Mouse (Mus musculus): ENCODE results near the gene Agbl3. TPM values are rescaled to one million over a fixed set of nuclear protein-coding genes. Genes with fewer than 3 reads are reported as not detected.

Agbl3 gene
- polyA plus RNA-seq, 1 experiment from 2014 or later = 6.3 TPM

GRCm38 (mm10) chr6:34866786-34867185, 86.6 kb downstream of the Agbl3 start:
- Histone ChIP-seq H3K27me3 (replicated peaks; ENCODE audit: control insufficient read depth, insufficient read depth, low read length) (no peaks in the 10 kb centered on the region), H3K4me3 (ENCODE audit: low read depth, low read length) (no peak overlapping the region), H3K9ac (ENCODE audit: low read depth, low read length) (no peak overlapping the region), H3K4me2 (ENCODE audit: low read depth, low read length) (no peak overlapping the region), H3K4me1 (ENCODE audit: control insufficient read depth, insufficient read depth, low read length) (peaks cover 23% of the 10 kb centered on the region), H3K27ac (replicated peaks; ENCODE audit: low read depth, low read length) (peak overlapping the region; percentile 29; the same call in 1 of the 2 replicates), H3K36me3 (ENCODE audit: control insufficient read depth, insufficient read depth, low read length) (no peaks in the 10 kb centered on the region), H3K9me3 (ENCODE audit: control insufficient read depth, low read length) (no peaks in the 10 kb centered on the region)
- DNase-seq (ENCODE audit: low spot score) (no peak), ATAC-seq (ENCODE audit: low read depth) (no peak)
- 43% methylated on average over 8 of the region's 8 CpGs for WGBS

- ATAC-seq (ENCODE audit: low read depth) (no peak), DNase-seq (ENCODE audit: low spot score) (no peak)
- Histone ChIP-seq H3K4me2 (ENCODE audit: low read depth, low read length) (no peak overlapping the region), H3K36me3 (ENCODE audit: control insufficient read depth, insufficient read depth, low read length) (no peaks in the 10 kb centered on the region), H3K9me3 (ENCODE audit: control insufficient read depth, low read length) (no peaks in the 10 kb centered on the region), H3K27ac (replicated peaks; ENCODE audit: low read depth, low read length) (peak overlapping the region; percentile 29; the same call in 1 of the 2 replicates), H3K4me3 (ENCODE audit: low read depth, low read length) (no peak overlapping the region), H3K27me3 (replicated peaks; ENCODE audit: control insufficient read depth, insufficient read depth, low read length) (no peaks in the 10 kb centered on the region), H3K9ac (ENCODE audit: low read depth, low read length) (no peak overlapping the region), H3K4me1 (ENCODE audit: control insufficient read depth, insufficient read depth, low read length) (peaks cover 23% of the 10 kb centered on the region)
- 68% methylated on average over 16 of the region's 16 CpGs for WGBS
Measured at GRCm38 (mm10) chr6:34867301-34867994, 87.2 kb downstream of the Agbl3 start.

- Histone ChIP-seq H3K4me2 (ENCODE audit: low read depth, low read length) (no peak overlapping the region), H3K27me3 (replicated peaks; ENCODE audit: control insufficient read depth, insufficient read depth, low read length) (no peaks in the 10 kb centered on the region), H3K4me3 (ENCODE audit: low read depth, low read length) (no peak overlapping the region), H3K9ac (ENCODE audit: low read depth, low read length) (no peak overlapping the region), H3K27ac (replicated peaks; ENCODE audit: low read depth, low read length) (no peak overlapping the region), H3K4me1 (ENCODE audit: control insufficient read depth, insufficient read depth, low read length) (peaks cover 23% of the 10 kb centered on the region), H3K36me3 (ENCODE audit: control insufficient read depth, insufficient read depth, low read length) (no peaks in the 10 kb centered on the region), H3K9me3 (ENCODE audit: control insufficient read depth, low read length) (no peaks in the 10 kb centered on the region)
- DNase-seq (ENCODE audit: low spot score) (no peak), ATAC-seq (ENCODE audit: low read depth) (no peak)
- 70% methylated on average over 8 of the region's 10 CpGs for WGBS
Measured at GRCm38 (mm10) chr6:34867995-34868350, 87.7 kb downstream of the Agbl3 start.

- no peak overlapping the region for H3K4me3 ChIP-seq (ENCODE audit: low read depth, low read length)
- no peak overlapping the region for H3K4me2 ChIP-seq (ENCODE audit: low read depth, low read length)
- no peaks in the 10 kb centered on the region for H3K9me3 ChIP-seq (ENCODE audit: control insufficient read depth, low read length)
- H3K27me3 ChIP-seq (replicated peaks; ENCODE audit: control insufficient read depth, insufficient read depth, low read length) = no peaks in the 10 kb centered on the region
- no peak overlapping the region for H3K9ac ChIP-seq (ENCODE audit: low read depth, low read length)
- H3K36me3 ChIP-seq (ENCODE audit: control insufficient read depth, insufficient read depth, low read length) = no peaks in the 10 kb centered on the region
- H3K27ac ChIP-seq (replicated peaks; ENCODE audit: low read depth, low read length) = no peak overlapping the region
- H3K4me1 ChIP-seq (ENCODE audit: control insufficient read depth, insufficient read depth, low read length) = peaks cover 23% of the 10 kb centered on the region
- 84% methylated on average over 20 of the region's 20 CpGs for WGBS
- no peak for ATAC-seq (ENCODE audit: low read depth)
- DNase-seq (ENCODE audit: low spot score) = no peak
Measured at GRCm38 (mm10) chr6:34868507-34869217, 88.4 kb downstream of the Agbl3 start.

- H3K4me2 ChIP-seq (ENCODE audit: low read depth, low read length) = no peak overlapping the region
- ATAC-seq (ENCODE audit: low read depth) = no peak
- H3K4me1 ChIP-seq (ENCODE audit: control insufficient read depth, insufficient read depth, low read length) = peaks cover 23% of the 10 kb centered on the region
- WGBS = 66% methylated on average over 13 of the region's 13 CpGs
- H3K27ac ChIP-seq (replicated peaks; ENCODE audit: low read depth, low read length) = peak overlapping the region; percentile 81; the same call in 1 of the 2 replicates
- no peaks in the 10 kb centered on the region for H3K9me3 ChIP-seq (ENCODE audit: control insufficient read depth, low read length)
- no peaks in the 10 kb centered on the region for H3K27me3 ChIP-seq (replicated peaks; ENCODE audit: control insufficient read depth, insufficient read depth, low read length)
- no peak for DNase-seq (ENCODE audit: low spot score)
- H3K4me3 ChIP-seq (ENCODE audit: low read depth, low read length) = no peak overlapping the region
- H3K36me3 ChIP-seq (ENCODE audit: control insufficient read depth, insufficient read depth, low read length) = no peaks in the 10 kb centered on the region
- H3K9ac ChIP-seq (ENCODE audit: low read depth, low read length) = no peak overlapping the region
Measured at GRCm38 (mm10) chr6:34869225-34869915, 89.1 kb downstream of the Agbl3 start.

GRCm38 (mm10) chr6:34870136-34870535, 89.9 kb downstream of the Agbl3 start:
- Histone ChIP-seq H3K4me1 (ENCODE audit: control insufficient read depth, insufficient read depth, low read length) (peaks cover 23% of the 10 kb centered on the region), H3K9ac (ENCODE audit: low read depth, low read length) (no peak overlapping the region), H3K27ac (replicated peaks; ENCODE audit: low read depth, low read length) (peak overlapping the region; percentile 81), H3K4me3 (ENCODE audit: low read depth, low read length) (no peak overlapping the region), H3K9me3 (ENCODE audit: control insufficient read depth, low read length) (no peaks in the 10 kb centered on the region), H3K4me2 (ENCODE audit: low read depth, low read length) (no peak overlapping the region), H3K36me3 (ENCODE audit: control insufficient read depth, insufficient read depth, low read length) (no peaks in the 10 kb centered on the region), H3K27me3 (replicated peaks; ENCODE audit: control insufficient read depth, insufficient read depth, low read length) (no peaks in the 10 kb centered on the region)
- DNase-seq (ENCODE audit: low spot score) (no peak), ATAC-seq (ENCODE audit: low read depth) (no peak)
- WGBS = 58% methylated on average over 5 of the region's 5 CpGs

GRCm38 (mm10) chr6:34870724-34871123, 90.5 kb downstream of the Agbl3 start:
- H3K27ac ChIP-seq (replicated peaks; ENCODE audit: low read depth, low read length) = peak overlapping the region; percentile 81
- no peak overlapping the region for H3K4me3 ChIP-seq (ENCODE audit: low read depth, low read length)
- peaks cover 22% of the 10 kb centered on the region for H3K4me1 ChIP-seq (ENCODE audit: control insufficient read depth, insufficient read depth, low read length)
- H3K9me3 ChIP-seq (ENCODE audit: control insufficient read depth, low read length) = no peaks in the 10 kb centered on the region
- H3K9ac ChIP-seq (ENCODE audit: low read depth, low read length) = no peak overlapping the region
- 46% methylated on average over 5 of the region's 5 CpGs for WGBS
- no peak overlapping the region for H3K4me2 ChIP-seq (ENCODE audit: low read depth, low read length)
- DNase-seq (ENCODE audit: low spot score) (peak; percentile 76), ATAC-seq (ENCODE audit: low read depth) (no peak)
- H3K36me3 ChIP-seq (ENCODE audit: control insufficient read depth, insufficient read depth, low read length) = no peaks in the 10 kb centered on the region
- H3K27me3 ChIP-seq (replicated peaks; ENCODE audit: control insufficient read depth, insufficient read depth, low read length) = no peaks in the 10 kb centered on the region

- H3K4me1 ChIP-seq (ENCODE audit: control insufficient read depth, insufficient read depth, low read length) = peaks cover 23% of the 10 kb centered on the region
- no peak for DNase-seq (ENCODE audit: low spot score)
- no peak for ATAC-seq (ENCODE audit: low read depth)
- 0 out of 2 replicates have a peak overlapping the region, but pooled peaks have one; percentile 81 for H3K27ac ChIP-seq (replicated peaks; ENCODE audit: low read depth, low read length)
- no peak overlapping the region for H3K4me2 ChIP-seq (ENCODE audit: low read depth, low read length)
- no peaks in the 10 kb centered on the region for H3K36me3 ChIP-seq (ENCODE audit: control insufficient read depth, insufficient read depth, low read length)
- WGBS = 84% methylated on average over 7 of the region's 7 CpGs
- H3K27me3 ChIP-seq (replicated peaks; ENCODE audit: control insufficient read depth, insufficient read depth, low read length) = no peaks in the 10 kb centered on the region
- no peaks in the 10 kb centered on the region for H3K9me3 ChIP-seq (ENCODE audit: control insufficient read depth, low read length)
- no peak overlapping the region for H3K4me3 ChIP-seq (ENCODE audit: low read depth, low read length)
- H3K9ac ChIP-seq (ENCODE audit: low read depth, low read length) = no peak overlapping the region
Measured at GRCm38 (mm10) chr6:34871929-34872328, 91.7 kb downstream of the Agbl3 start.

Data from embryonic facial prominence, embryonic 14.5 days (tissue).